Mouse (Mus musculus) right cerebral cortex, postnatal 36 days (tissue): ENCODE measurements around the gene Oprd1.

Experiments used
- DNase-seq, 2 experiments: peaks; one replicate each; pipeline ENCODE4 v3.0.0; 2022; ENCODE audit warnings: low spot score in 2 of 2, mixed read lengths in 1 of 2

The Oprd1 gene

GRCm38 (mm10) chr4:132079555-132080275, 64.6 kb downstream of the Oprd1 start:
- DNase-seq, result peak; percentile 15 to 37

GRCm38 (mm10) chr4:132078296-132078714, 66.0 kb downstream of the Oprd1 start:
- peak in 1 of 2 experiments; percentile 7 for DNase-seq

DNA sequence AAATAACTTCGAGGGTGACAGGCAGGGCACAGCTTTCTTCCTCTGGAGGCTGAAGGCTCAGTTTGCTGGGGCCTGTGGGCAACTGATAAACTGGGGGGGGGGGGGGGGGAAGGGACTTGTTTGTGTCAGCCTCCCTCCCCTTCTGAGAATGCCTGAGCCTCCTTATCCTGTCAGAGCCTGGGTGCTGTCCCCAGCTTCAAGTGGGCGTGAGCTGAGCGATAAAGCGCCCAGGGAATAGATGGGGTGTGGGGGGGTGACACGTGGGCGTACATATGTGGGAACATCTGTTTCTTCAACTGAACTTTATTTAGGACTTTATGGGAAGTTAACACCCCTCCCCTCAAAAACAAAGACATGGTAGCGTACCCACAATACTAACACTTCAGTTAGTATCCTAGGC, 66.8 kb downstream of the Oprd1 start:
- DNase-seq, result peak in 1 of 2 experiments; percentile 14

DNA sequence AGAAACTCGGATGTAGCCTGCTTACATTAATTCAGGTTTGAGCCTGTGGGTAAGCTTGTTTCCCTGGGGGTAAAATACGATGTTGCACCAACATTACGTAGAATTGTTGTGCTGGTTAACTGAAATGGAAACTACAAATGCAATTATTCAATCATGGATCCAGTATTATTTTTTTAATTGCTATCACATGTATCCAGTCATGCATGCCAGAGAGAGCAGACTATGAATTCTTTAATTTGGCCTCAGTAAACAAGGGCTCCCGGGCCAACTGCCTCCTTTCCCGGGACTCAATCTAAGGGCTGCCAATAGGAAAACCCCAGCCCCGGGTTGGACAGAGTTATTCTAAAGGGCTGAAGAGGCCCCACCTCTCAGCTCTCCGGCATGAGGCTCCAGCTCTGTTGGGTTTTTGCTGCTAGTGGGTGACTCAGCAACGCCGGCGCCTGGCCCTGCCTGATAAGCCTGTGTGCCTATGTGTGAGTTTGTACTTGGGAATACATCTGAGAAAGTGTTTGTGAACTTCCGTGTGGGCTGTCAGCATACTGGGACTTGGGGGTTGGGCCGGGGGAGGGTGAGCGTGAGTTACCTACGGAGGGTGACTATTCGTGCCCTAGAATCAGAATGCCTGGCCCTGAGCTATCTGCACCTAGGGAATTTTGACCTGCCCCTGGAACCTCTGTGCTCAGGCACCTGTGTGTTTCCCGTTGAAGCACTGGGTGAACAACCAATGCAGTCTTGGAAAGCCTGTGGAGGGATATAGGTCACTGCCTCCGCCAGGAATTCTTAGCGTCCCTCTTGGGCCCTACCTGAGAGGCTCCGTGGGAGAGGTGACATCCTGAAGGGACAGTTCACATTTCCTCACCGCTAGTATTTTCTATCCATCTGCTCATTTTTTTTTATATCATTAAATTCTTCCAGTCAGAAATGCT, 67.5 kb downstream of the Oprd1 start:
- peak; percentile 65 to 67 for DNase-seq

GRCm38 (mm10) chr4:132075796-132076195, 68.5 kb downstream of the Oprd1 start:
- DNase-seq, result no peak

DNA sequence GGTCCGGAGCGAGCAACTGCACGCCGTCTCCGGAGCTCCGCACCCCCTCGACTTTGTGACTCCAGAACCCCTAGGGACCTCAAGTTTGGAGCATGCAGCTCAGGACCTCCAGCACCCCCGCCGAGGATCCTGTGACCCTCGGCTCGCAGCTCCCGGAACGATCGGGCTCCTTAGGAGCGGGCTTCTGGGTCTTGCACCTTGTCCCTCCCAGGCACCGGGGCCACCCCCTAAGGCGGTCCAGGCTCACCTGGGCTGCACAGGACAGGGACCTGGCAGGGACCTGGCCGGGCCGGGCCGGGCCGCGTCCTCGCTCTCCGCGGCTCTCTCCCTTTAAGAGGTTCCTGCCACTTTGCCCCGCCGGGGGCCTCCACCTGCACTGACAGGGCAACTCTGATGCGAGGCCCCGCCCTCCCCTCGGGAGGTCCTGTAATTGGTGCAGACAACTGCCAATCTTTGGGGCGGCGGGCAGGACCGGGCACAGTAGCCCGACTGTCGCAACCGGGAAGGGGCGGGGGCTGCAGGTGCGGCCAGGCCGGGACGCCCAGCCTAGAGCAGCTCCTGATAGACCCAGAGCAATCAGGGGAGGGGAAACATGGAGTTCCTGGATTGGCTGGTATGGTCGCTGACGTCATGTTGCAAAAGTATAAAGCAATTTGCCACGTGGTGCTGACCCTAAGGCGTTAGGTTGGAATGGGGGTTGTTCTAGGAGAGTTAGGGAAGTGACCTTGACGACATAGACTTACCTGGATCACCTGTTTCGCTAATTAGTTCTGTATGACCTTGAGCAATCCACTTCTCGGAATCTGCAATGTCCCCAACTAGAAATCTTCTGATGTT, 69.1 kb downstream of the Oprd1 start, which contains the start of gene Epb41:
Gene Epb41 (minus strand): TSS at position 389 of the 837 bp plus-strand sequence.
- DNase-seq, result peak; percentile 91 to 93

- peak in 1 of 2 experiments; percentile 4 for DNase-seq
Observed at GRCm38 (mm10) chr4:132074077-132074932, 70.0 kb downstream of the Oprd1 start, which contains the start of gene Gm10300. Gene Gm10300 (plus strand): TSS chr4:132074697.

DNA sequence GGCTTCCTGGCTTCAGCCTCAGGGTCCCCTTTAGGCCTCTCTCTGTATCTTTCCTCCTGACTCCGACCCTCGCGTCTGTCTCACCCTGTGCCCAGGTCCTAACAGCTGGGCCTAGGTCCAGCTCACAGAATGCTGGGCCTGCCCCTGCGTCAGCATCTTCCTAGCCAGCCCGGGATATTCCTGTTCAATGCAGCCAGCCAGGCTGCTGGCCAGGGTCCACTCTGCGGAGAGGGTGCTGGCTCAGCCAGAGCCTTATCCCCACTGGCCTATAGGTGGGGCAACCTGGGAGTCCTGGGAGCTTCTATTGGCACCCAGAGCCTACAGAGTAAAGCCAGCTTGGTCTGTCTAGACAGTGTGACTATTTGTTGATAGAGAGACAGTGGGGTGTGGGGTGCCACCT, 71.3 kb downstream of the Oprd1 start:
- DNase-seq, result no peak

DNA sequence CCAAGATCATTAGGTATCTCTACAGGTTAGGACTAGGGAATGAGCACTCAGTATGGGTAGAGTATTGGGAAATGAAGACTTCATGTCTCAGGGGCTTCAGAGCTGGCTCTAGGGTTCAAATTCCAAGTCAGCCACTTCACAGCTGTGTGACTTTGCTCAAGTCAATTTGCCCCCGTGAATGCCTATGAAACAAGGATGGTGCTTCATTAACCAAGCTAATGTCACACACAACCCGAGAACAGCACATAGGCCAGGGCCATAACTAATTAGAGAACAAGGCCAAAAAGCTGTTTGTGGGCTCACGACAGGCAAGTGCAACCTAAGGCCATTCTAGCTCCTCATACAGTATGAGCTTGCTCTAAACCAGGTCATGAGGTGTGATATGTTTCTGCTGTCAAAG, 72.1 kb downstream of the Oprd1 start:
- DNase-seq, result no peak

GRCm38 (mm10) chr4:132071674-132072073, 72.6 kb downstream of the Oprd1 start:
- no peak for DNase-seq

- no peak for DNase-seq
Observed at GRCm38 (mm10) chr4:132067938-132068235, 76.4 kb downstream of the Oprd1 start.

DNA sequence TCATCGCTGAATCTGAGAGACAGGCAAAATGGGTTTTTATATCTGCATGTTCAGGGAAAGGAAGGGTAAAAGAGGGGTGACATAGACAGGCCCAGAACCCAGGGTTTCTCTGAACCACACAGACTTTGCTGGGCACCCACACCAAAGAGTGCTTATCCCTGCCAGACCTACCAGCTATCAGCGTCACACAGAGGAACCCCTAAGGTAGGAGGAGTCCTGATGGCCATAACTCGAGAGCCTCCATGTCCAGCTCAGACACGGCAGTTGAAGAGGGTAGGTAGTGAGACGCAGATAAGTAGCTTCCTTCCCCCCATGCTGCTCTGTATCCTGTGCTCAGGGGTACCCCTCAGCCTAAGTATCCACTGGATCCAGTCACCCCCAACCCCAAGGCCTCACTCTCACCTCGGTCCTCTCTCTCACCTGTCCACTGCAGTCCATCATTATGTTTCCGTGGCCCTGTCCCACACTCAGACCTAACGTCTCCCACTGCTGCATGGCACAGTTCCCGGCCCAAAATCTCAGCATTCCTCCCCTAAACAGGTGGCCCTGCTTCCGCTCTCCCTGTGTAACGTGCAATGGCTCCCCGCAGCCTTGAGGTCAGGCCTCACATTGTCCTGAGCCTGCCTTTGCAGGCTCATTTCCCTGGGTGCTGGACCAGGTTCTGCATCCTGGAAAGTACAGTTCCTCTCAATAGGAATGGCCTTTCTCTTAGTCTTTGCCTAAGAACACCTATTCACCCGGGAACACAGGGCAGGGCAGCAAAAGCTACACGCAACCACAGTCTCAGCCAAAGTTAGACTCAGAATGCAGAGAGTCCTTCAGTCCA, 77.0 kb downstream of the Oprd1 start:
- DNase-seq, result no peak

GRCm38 (mm10) chr4:132066101-132066773, 78.0 kb downstream of the Oprd1 start:
- no peak for DNase-seq

DNA sequence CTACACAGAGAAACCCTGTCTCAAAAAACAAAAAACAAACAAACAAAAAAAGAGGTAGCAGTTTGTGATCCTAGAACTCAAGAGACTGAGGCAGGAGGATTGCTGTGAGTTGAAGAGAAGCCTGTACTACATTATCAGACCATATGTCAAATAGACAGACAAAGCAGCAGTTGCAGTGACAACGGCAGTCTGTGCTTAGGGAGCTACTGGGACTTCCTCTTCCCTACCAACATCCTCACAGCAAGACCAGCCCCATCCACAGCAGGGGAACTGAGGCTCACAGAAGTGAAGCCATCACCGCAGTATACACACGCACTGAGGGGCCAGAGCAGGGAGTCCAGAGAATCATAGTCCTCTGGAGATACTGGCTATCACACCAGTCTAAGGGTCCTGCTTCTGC, 78.7 kb downstream of the Oprd1 start:
- DNase-seq, result no peak

DNA sequence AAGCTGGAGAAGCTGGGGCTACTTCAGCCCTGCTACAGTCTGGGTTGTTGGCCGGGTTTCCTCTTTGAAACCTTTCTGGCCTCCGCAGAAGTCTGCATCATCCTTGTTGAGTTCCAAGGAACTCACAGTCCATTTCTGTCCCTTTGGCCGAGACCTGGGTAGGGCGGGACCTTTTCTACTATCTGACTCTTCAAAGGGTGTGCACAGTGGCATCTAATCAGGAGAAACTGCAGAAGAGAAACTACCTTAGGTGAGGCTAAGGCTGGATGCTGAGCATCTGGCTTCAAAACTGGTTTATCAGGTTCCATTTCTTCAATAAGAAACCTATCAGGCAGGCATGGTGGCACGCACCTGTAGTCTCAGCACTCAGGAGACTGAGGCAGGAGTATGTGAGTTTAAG, 79.7 kb downstream of the Oprd1 start:
- DNase-seq, result no peak

DNA sequence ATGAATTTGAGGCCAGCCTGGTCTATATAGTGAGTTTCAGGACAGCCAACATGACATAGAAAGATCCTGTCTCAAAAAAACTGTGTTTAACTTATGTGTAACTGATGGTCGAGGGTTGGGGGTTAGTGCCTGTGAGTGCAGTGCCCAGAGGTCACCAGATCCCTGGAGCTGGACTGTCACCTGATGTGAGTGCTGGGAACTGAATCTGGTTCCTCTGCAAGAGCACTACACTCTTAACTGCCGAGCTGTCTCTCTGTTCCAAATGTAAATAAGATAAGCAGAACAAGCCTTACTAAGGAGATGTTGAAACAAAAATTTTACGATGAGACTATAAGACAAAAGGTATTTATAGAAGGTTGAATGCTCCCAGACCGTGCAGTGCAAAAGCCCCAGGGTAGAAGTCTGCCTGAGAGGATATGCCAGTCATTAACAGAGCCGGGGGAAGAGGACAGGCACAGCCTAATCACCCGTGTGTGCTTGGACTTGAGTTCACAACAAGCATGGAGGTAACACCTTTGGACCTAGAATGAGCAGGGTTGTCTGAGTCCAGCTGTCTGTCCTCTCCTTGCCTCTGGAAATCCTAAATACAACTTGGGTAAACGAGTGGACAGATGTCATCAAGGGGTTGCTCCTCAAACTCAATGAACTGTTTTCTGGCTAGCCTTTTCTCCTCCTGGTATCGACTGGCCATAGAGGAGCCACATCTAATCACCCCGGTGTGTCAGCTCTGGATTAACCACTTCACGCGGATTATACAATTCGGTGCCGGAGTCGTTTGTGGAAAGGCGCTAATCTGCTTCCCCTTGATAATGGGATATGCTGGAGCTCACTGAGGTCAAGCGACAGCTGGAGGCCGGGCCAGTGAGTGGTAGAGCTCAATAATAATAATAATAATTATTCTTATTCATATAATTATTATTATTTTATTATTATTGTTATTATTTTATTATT, 81.1 kb downstream of the Oprd1 start:
- DNase-seq, result no peak

GRCm38 (mm10) chr4:132062289-132062688, 82.0 kb downstream of the Oprd1 start:
- DNase-seq, result no peak
